Mouse (Mus musculus): ENCODE results near the gene Tada2b.

The Tada2b gene

GRCm38 (mm10) chr5:36484171-36484990 lies at the start of gene Tada2b, which contains the start of gene Ccdc96:
Tada2b (minus strand) TSS chr5:36484285.
Ccdc96 (plus strand) TSS chr5:36484588.
- in situ Hi-C loops (cut with MboI; ENCODE audit: low sequenced_read_pairs), result no loop called here

GRCm38 (mm10) chr5:36530129-36530751 lies 46.2 kb upstream of the Tada2b start:
- in situ Hi-C loops (cut with MboI; ENCODE audit: low sequenced_read_pairs), result no loop called here

DNA sequence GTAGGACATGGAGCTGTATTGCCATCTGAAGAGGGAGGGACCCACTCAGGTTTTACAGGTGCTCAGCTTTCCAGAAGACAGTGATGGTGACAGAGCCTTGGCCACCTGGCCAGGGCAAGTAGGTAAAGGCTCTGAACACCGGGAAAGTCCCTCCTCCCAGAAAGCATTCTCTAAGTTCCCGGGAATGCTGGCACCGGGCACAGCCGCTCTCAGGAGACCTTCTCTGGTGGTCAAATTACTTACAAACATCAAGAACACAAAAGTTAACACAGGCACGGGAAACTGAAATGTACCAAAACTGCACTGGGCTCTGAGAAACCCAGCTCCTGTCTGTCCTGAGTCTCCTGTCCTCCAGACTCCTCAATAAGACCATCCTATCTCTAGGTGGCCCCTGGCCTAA lies 45.6 kb upstream of the Tada2b start:
- in situ Hi-C loops (cut with MboI; ENCODE audit: low sequenced_read_pairs), result loop anchor here (5.0 kb wide), 1 partner anchor 53 kb away; no protein-coding TSS in a partner anchor

DNA sequence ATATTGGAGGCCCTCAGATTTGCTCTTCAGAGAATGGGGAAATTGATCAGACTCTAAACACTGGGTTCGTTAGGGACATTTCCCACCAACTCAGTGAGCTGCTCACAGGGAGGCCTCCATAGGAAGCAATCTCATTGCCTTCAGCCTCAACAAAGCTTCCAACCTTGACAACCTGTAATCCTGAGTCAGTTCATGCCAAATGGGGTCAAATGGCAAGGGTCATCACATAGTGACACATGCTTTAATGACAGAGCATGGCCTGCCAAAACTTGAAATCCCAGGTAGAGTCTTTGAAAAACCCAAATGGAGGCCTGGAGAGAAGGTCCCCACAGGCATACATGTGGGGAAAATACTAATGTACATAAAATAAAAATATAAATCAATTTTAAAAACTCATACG lies 42.8 kb upstream of the Tada2b start:
- in situ Hi-C loops (cut with MboI; ENCODE audit: low sequenced_read_pairs), result loop anchor here (5.0 kb wide), 1 partner anchor 55 kb away; no protein-coding TSS in a partner anchor

- in situ Hi-C loops (cut with MboI; ENCODE audit: low sequenced_read_pairs), result loop anchor here (5.0 kb wide), 1 partner anchor 56 kb away; no protein-coding TSS in a partner anchor
Observed at GRCm38 (mm10) chr5:36526274-36526673, 42.2 kb upstream of the Tada2b start.

- in situ Hi-C loops (cut with MboI; ENCODE audit: low sequenced_read_pairs), result loop anchor here (5.0 kb wide), 1 partner anchor 57 kb away; no protein-coding TSS in a partner anchor
Observed at GRCm38 (mm10) chr5:36525216-36525615, 41.1 kb upstream of the Tada2b start.

GRCm38 (mm10) chr5:36523219-36523703 lies 39.2 kb upstream of the Tada2b start:
- in situ Hi-C loops (cut with MboI; ENCODE audit: low sequenced_read_pairs), result no loop called here

- in situ Hi-C loops (cut with MboI; ENCODE audit: low sequenced_read_pairs), result no loop called here
Observed at GRCm38 (mm10) chr5:36522782-36523181, 38.7 kb upstream of the Tada2b start.

DNA sequence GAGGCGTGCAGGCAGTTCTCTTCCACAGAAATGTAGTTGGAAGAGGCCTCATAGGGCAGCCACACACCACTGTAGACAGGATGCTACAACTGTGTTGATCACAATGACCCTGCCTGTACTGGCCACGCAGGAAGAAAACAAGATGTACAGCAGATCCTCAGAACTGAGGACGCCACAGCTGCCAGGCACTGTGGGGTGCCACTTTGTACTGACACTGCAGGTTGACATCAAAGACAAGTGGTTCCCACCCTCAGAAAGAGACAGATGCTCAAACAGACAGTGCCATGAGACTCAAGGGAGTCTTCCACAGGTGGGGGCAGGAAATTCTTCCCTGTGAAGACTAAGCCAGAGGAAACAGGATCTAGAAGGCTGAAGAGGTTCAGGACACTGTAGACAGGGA lies 35.7 kb upstream of the Tada2b start:
- in situ Hi-C loops (cut with MboI; ENCODE audit: low sequenced_read_pairs), result no loop called here

GRCm38 (mm10) chr5:36517596-36517995 lies 33.5 kb upstream of the Tada2b start:
- in situ Hi-C loops (cut with MboI; ENCODE audit: low sequenced_read_pairs), result no loop called here

GRCm38 (mm10) chr5:36515558-36515957 lies 31.5 kb upstream of the Tada2b start:
- in situ Hi-C loops (cut with MboI; ENCODE audit: low sequenced_read_pairs), result no loop called here

DNA sequence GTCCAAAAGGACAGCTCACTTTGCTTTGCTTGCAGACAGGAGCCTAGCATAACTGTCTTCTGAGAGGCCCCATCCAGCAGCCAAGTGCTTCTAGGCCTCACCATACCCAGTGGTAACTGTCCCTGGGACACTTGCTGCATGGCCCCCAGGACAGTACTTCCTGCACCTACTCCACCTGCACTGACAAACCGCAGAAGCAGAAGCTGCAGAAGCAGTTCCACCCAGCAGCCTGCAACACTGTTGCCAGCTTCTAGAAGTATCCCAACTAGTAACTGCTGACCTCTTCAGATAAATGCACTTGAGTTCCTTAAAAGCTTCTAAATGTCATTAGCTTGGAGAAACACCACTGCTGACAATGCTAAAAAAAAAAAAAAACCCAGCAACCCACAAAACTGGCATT lies 31.0 kb upstream of the Tada2b start:
- in situ Hi-C loops (cut with MboI; ENCODE audit: low sequenced_read_pairs), result no loop called here

- in situ Hi-C loops (cut with MboI; ENCODE audit: low sequenced_read_pairs), result no loop called here
Observed at GRCm38 (mm10) chr5:36510956-36511355, 26.9 kb upstream of the Tada2b start.

GRCm38 (mm10) chr5:36508351-36508750 lies 24.3 kb upstream of the Tada2b start:
- in situ Hi-C loops (cut with MboI; ENCODE audit: low sequenced_read_pairs), result no loop called here

DNA sequence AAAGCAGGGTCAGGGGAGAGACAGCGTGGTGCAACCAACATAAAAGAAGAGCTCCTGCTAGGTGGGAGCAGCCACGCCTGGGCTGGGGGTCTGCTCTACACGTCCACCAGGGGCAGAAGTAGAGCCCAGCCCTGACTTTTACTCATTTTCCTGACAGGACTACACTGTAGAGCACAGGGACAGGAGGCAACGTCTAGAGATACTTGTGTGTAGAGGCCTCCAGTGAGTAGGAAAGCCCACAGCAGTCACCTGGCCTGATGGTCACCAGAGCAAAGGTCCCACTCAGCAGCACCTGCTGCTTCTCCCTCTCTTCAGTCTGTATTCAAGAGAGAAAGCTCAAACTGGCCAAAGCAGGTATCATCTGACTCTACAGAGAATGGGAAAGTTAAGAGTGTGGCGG lies 21.6 kb upstream of the Tada2b start:
- in situ Hi-C loops (cut with MboI; ENCODE audit: low sequenced_read_pairs), result no loop called here

DNA sequence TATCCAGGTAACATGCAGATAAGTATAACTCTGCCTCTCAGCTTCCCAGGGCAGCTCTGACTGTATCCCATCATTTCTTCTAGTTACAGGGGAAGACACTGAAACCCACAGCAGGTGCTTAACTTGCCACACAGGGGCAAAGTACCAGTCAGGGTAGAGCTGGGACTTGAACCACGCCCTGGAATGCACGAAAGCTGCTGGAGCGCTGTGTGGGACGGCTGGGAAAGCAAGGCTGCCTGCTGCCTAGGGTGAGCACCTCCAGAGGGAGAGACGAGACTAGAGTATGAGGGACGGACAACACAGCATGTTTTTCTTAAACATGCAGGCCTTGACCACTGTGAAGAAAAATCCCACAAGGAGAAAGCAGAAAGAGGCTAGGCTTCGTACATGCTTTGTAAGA lies 21.1 kb upstream of the Tada2b start:
- in situ Hi-C loops (cut with MboI; ENCODE audit: low sequenced_read_pairs), result no loop called here

- in situ Hi-C loops (cut with MboI; ENCODE audit: low sequenced_read_pairs), result no loop called here
Observed at GRCm38 (mm10) chr5:36494709-36495108, 10.6 kb upstream of the Tada2b start.

- in situ Hi-C loops (cut with MboI; ENCODE audit: low sequenced_read_pairs), result no loop called here
Observed at GRCm38 (mm10) chr5:36493919-36494318, 9.8 kb upstream of the Tada2b start.

- in situ Hi-C loops (cut with MboI; ENCODE audit: low sequenced_read_pairs), result no loop called here
Observed at GRCm38 (mm10) chr5:36489225-36489624, 5.1 kb upstream of the Tada2b start.

GRCm38 (mm10) chr5:36485306-36485705 lies 1.2 kb upstream of the Tada2b start:
- in situ Hi-C loops (cut with MboI; ENCODE audit: low sequenced_read_pairs), result no loop called here

DNA sequence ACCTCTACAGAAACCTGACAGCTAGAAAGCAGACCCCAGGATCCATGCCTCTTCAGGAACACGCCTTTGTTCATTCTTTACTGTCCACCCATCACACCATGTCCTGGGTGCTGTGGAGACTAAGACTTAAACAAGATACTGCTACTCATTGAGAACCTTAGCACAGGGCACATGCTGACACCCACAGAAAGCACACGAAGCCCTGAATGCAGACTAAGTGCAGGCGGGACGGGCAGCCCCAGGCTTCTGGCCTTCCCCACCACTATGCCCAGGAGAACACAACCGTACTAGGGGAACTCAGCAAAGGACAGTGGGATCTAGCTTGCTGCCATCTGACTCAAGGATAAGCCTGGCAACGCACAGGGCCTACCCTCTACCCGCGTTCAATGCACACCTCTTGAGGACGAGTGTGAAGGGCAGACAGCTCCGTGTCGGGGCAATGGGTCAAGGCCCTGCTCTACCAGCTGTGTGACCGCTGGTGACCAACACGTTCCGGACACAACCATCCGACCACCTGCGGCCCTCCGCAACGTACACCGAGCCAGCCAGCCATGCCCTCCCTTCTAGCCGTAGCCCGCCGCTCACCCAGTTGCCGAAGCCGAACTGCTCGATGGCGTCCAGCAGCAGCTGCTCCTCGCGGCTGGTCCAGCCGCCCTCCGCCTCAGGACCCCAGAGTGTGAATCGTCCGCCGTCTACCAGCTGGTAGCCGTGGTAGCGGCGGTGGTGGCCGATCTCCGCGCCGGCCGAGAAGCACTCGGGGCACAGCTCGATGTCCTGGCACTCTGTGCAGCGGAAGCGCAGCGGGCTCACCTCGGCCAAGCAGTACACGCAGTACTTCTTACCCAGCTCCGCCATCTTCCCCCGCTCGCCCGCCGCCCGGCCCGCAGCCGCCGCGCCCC lies 633 bp downstream of the Tada2b start:
- in situ Hi-C loops (cut with MboI; ENCODE audit: low sequenced_read_pairs), result no loop called here

Data from CH12F3 (cell line).